Mouse (Mus musculus) spleen, adult 18-20 months (tissue): ENCODE results near the gene Ift88.
A peak's percentile ranks its signal among the peaks of the same experiment; 100 is the strongest.

Experiments used
- DNase-seq, 2 experiments: peaks; one replicate each; pipeline ENCODE4 v3.0.0; 2022; ENCODE audit warnings: mixed read lengths in 2 of 2

The Ift88 gene

DNA sequence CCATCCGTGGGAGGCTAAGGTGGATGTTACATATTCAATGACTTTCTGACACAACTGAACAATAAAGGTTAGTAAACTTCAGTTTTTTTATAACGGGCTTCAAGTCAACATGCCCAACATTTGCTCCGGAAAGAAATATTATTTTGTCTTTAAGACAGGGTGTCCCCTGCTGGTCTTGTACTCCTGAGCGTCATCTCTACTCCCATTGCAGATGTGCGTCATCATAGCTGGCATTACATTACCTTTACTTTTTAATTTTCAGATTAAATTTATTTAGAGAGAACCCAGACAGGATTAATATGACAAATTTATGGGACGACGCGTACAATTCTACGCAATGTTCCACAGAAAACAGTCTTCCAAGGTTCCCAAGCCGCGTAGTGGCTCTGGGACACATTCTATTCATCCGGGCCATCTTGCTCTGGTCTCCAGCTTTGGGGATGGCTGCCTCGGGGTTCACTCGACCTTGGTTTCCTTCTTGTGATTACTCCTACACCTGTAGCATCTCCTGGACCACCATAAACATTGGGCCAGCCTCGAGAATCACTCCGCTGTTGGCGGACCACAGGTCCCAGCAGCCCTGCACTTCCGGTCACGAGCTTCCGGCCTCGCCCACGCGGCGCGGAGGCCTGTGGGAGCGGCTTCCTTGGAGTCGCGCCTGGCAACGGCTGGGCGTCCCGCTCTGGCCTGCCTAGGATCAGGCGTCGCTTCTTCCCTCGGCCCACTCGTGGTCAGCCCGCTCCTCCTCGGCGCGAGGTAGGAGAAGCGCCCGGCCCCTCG lies at the start of gene Ift88:
Gene Ift88, plus strand, starts transcription at position 631 of the 780 bp plus-strand sequence.
- peak; percentile 75 to 85 for DNase-seq

DNA sequence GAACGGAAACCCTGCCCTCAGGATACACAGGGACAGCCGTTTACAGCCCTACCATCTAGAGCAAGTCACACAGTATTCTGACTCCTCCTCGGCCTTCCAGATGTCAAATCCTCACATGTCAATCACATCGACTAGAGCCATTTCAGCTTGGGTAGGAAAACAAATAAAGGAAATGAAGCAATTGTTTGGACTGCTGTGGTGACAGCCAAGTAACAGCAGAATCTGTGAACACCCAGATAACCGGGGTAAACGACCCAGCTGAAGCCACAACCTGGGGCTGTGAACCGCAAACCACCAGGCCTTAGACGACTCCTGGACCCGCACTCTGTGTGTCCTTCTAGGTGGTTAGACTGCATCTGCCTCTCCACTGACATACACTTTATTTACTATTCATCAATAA lies 48.7 kb upstream of the Ift88 start:
- DNase-seq: no peak

DNA sequence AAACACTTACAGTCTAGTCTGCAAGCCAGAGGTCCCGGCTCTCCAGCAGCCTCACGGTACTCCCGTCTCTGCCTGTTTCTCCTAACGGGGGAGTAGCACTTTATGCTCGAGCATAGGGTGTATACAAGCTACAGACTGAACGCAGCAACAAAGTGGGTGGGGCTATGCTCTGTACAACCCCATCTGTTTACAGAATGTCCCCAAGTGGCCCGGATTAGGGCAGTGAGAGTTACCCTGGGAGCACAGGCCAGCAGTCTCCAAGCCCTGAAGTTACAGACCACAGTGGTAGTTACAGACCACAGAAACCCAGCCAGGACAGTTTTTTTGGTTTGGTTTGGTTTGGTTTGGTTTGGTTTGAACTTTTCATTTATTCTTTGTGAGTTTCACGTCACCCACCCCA lies 47.8 kb upstream of the Ift88 start:
- DNase-seq: no peak

DNA sequence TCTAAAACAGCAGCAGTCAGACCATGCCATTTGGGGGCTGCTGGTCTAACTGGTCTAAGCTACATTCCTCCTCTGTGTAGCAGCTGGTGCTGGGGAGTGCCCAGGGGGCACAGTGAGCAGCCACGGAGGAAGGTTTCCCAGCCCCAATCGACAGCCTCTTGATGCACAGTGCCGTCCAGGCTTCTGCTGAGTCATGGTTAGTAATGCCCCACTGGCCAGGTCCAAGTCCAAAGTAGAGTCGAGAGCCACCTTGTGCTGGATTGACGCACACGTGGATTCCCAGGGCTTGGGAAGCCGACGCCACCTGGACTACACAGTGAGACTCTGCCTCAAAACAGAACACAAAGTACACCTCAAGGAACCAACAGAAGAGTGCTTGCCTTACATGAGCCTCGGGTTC lies 46.9 kb upstream of the Ift88 start:
- no peak for DNase-seq

DNA sequence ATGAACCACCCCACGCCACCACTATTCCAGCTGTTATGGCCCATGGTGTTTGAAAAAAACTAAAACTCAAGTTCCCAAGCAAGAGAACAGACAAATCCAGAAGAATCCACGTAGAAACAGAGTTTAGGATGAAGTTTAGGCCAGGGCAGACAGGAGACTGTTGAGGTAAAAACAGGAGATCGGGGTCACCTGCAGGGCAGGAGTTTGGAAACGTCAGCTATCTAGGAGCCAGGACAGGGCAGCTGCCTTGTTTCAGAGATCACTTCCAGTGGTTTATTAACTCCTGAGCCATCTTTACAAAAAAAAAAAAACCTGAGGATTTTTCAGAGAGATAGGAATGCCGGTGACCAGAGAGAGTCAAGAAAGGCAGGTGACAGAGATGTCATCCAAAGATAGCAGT lies 46.3 kb upstream of the Ift88 start:
- no peak for DNase-seq

DNA sequence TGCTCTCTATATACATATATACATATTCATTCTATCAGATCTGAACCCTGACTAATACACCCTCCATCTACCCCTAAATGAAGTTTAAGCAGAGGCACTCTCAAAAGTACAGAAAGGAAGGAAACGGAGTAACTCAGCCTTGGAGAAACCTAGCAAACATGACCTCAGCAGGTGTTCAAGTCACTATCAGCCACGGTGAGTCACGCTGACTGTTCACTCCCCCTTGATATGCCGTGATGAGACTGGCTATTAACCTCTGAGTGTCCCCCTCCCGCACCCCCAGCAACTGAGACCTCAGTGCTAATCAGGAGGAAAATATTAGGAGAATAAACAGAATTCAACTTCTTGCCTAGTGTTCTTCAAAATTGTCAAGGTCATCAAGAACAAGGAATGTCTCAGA lies 38.2 kb upstream of the Ift88 start:
- DNase-seq: no peak

DNA sequence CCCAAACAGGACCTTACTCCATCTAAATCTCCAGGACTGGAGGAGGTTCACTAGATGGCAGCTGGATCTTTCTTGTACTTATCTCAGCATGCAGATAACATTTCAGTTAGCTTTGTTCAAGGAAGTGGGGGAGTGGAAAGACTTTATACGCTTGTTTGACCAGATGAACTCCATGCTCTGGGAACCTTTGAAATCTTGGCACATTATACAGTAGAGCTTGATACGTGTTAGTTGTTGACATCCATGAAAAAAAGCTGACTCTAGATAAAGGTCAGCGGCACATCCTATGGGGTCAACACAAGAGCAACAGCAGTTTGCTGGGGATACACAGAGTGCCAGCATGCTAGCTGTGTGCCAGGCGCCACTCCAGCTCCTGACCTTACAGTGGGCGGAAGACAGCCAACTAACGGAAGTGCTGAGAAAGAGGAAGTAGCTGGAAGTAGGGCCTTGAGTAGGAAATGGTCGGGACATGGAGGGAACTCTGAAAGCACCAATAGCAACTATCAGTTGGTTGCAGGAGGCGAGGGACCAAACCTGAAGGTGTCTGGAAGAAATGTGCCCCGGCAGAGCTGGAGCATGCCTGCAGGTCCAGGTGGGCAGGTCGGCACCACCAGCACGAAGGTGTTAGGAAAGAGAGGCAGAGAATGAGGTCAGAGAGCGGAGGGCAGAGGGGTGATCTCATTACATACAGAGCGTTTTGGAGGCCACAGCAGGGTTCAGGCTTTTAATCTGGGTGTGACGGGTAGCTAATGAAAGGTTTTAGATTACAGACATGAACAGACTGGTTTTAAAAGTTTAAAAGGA lies 36.9 kb upstream of the Ift88 start:
- no peak for DNase-seq

DNA sequence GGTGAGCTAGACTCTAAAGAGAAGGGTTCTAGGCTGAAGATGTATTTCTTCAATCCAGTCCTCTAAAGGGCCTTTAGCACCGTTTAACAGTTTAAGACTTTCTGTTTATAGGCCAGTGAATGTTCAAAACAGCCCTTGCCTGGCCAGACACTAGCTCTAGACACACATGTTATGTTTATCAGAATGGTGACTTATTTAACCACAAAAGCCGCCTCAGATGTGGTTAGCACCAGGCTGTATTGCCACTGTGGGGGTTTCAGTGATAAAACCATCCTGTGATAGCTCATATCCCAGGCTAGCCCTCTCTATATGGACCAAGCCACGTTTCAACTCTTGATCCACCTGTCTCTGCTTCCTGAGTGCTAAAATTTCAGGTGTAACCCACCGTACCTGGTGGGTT lies 32.2 kb upstream of the Ift88 start:
- no peak for DNase-seq

DNA sequence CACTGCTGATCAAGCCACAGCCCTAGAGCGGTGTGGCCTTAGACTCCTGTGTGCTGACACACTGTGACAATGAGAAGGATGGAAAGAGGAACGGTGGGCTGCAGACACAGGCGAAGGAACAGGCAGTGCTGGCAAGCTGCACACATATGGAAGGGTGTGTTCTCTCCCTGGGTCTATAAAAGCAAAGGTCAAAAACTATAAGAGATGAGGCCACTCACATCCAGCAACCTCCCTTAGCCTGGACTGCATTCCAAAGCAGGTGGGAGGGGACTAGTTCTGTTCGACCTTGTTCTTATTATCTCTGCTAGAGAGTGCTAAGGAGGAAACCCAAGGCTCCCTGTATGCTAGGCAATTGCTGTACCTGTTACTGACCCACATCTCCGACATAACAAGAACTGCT lies 31.6 kb upstream of the Ift88 start:
- DNase-seq: no peak

DNA sequence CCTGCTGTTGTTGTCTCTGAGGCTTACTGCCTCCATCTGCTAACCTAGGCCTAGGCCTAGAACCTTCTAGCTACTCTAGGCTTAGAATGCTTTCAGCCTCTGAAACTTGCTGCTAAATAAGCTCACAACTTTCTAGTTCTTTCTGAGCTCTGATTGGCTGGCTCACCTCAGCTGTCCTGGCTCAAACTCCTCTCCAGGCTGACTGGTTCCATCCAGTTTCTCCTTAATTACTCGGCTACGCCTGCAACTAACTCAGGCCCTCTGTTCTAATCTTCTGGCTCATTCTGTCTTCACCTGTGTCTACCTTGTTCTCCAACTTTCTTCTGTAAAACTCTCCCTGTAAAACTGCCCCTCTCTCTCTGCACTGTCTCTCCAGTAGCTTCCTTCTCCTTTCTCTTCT lies 28.4 kb upstream of the Ift88 start:
- DNase-seq: no peak

DNA sequence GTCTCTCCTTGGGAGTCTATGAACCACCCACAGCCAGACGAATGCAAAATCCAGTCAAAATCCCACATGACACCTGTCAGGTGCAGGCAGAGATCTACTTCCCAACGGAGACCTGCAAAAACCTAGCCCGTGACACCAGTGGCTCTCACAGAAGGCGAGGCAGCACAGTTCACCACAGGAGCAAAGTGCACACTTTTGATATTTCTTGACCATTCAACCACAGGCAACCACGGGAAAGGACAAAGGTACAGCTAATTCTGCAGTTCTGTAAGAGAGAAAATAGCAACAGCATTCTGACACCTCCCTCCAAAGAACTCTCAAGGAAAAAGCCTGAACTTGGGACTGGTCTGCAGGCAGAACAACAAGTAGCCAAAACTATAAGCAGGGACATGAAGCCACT lies 26.6 kb upstream of the Ift88 start:
- DNase-seq: no peak

DNA sequence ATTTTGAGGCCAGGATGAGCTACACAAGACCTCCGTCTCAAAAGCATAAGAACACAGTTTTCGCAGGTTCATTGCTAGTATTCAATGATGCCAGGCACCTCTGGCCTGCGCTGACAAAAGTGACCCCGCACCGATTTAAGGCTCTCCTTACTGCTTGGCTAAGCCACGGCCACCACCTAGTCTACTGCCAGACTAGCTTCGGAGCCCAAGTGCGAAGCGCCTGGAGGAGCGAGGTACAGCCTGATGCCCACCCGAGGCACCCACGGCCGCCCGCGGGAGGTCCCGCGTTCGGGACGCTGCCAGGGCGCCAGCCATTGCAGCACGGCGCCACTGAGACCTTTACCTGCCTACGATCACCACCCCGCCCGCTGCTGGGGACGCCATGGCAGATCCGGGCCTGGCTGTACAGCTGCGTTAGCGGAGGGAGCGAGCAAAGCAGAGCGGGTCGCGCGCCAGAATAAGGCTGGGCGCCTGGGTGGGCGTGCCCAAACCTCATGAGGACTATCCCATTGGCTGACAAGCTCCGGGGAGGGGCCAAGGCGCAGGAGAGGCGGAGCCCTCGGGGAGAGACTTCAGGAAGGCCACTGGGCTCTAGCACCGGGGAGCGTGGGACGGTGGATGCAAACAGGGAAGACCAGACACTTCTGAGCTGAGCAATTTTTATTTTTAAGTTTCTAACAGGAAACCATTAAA lies 25.7 kb upstream of the Ift88 start, which contains the start of gene Cryl1:
Gene Cryl1, minus strand, starts transcription at position 465 of the 693 bp plus-strand sequence.
- DNase-seq: peak; percentile 95 to 97

DNA sequence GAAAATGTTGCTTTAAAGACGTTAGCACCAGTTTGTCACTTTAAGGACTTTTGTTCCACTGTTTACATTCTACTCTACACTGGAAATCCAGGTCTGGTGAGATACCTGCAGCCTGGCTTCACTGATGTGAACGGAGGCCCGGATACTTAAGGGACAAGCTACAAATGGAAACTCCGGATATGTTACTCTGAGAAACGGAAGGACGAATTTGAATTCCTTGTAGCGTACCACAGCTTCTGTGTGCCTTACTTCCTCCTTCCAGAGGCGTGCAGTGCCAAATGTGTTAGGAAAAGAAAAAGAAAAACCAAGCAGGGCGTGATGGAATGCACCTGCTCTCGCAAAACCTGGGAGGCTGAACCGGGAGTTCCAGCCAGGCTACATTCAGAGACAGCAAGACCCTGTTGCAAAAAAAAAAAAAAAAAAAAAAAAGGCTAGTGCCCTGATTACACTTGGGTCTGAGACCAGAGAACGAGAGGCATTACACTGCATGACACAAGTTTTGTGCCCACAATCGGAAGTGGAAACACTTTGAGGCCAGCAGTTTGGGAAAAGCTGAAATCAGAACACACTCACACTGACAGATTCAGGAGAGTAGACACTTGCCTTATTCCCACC lies 24.9 kb upstream of the Ift88 start:
- DNase-seq: no peak

DNA sequence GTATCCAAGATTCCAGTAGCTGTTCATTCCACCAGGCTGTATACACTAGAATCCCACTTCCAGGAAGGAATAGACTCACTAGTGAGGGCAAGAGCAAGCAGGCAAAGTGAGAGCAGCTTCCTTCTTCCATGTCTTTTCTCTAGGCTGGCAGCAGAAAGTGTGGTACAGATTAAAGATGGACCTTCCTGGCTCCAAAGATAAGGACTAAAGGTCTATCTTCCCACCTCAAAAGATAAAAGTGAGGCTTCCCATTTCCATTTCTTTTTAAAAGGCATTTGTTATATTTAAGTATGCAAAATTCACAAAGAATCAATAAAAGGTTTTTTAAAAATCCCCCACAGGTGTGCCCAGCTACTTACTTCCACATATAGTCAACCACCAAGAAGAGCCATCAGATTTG lies 21.0 kb upstream of the Ift88 start:
- DNase-seq: no peak

DNA sequence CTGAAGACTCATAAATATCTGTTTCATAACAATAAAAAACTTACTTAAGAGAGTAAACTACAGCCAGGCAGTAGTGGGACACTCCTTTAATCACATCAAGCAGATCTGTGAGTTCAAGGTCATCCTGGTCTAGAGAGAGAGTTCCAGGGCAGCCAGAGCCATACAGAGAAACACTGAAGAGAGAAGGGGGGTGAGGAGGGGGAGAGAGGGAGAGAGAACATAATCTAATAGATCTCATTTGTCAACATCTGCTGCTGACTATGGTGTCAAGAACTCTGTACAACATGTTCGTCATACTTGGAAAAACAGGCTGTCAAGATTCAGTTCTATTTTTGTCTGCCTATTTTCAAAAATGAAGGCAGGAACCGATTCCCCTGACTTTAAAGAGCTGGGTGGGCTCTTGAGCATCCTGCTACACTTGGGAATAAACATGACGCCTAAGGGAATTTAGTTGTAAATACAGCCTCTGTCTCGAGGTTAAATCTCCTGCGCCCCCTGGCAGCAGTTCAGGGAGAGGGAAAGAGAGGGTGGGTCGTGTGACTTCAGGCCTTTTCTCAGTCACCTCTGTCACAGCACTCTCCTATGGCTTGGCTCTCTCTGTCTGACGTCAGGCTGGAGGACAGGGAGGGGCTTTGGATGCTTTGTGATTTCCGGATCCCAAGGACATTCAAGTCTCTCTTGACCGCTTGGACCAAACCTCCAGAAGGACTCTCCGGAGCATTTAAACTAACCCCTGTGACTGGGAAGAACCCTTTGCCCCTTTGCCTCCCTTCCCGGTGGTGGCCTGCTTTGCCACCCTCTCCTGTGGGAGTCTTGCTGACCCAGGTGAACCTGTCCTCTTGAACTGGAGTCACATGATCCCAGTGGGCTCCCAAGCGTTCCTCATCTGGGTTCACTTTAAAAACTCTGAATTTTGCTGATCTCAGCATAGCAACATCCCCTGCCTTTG lies 16.5 kb upstream of the Ift88 start:
- peak; percentile 13 to 43 for DNase-seq

DNA sequence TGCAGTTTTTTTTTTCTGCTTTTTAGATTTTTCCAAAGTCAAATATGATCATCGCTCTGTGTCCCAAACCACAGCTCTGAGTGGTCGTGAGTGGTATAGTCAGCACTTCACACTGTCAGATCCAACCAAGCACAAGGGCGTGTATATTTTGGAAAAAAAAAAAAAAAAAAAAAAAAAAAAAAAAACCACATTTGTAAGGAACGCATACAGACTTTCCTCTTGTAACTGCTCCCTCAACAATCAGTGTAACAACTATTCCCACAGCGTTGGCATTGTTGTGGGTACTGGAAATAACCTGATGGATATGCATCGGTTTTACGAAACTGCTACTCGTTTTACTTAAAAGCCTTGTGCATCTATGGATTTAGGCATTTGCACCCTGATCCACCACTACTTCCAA lies 15.8 kb upstream of the Ift88 start:
- DNase-seq: no peak

DNA sequence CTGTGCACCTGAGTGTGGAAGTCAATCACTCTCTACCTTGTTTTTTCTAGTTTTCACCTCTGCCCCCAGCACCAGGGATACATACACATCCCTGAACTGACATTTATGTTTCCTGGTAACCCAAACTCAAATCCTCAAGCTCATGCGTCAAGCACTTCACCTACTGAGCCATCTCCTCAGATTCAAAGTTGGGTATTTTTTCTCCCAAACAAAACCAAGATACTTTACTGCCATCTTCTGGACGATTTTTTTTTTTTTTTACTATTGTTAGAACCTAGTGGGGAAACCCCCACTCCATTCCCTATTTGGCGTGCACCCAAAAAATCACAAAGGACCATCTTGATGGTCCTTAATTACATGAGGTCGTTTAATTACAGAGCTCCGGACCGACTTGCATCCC lies 14.8 kb upstream of the Ift88 start:
- DNase-seq: no peak

DNA sequence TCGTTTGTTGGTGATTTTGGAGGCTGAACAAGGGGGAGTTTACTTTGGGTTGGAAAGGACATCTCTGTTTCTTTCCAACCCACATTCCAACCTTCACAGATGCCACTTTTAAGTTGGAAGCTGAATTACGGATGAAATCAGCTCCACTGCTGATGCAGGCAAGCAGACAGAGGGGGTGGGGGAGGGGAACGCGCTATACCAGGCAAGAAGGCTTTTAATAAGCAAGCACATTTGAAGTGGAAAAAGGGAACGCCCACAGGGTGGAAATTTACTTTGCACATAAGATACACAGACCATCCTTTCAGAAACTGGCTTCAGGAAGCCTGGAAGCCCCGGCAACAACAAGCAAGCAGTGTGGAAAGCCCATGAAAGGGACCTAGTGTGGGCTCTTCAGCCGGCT lies 11.7 kb upstream of the Ift88 start:
- DNase-seq: no peak

DNA sequence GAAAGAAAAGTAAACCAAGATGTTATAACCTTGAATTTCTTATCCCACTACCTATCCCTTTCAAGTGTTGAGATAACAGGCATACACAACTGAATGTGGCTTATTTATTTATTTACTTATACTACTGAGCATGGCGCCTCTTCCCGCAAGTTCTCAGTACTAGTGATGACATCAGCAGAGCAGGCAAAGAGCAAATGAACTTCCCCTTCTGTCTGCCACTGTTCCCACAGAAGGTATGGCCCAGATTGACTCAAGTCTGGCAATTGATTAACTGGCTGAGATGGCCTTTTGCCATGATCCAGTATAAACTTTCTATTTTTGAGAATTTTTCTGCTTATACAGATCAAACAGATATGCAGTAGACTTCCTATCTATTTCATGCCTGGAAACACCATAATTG lies 6.7 kb upstream of the Ift88 start:
- no peak for DNase-seq

DNA sequence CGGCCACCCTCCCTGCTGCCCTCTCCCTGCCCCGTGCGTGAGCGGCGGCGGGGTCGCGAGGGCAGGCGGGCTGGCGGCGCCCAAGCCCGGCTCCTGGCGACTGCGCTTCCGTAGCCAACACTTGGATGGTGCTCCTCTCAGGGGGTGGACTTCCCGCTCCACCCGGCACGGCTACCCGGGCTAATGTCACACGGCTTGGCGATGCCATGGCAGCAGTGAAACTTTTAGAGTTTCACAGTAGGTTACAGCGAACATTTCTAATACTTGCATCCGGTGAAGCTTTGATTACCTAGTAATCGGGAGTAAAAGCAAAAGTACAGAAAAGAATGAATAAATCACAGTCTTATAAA lies 325 bp downstream of the Ift88 start:
- DNase-seq: no peak

DNA sequence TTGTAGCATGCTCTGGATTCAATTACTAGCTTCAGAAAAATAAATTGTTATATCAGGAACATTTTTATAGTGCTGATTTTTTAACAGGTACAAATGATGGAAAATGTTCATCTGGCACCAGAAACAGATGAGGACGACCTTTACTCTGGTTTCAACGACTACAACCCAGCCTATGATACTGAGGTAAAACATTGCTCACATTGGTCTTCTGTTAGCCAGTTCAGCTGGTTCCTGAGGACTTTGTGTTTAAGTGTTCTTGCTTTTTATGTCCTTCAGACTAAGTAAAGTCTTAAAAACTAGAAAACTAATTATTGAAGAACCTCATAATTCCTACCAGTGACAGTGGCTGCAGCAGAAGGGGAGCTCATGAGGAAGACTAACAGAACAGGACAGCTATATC lies 6.6 kb downstream of the Ift88 start:
- no peak for DNase-seq

DNA sequence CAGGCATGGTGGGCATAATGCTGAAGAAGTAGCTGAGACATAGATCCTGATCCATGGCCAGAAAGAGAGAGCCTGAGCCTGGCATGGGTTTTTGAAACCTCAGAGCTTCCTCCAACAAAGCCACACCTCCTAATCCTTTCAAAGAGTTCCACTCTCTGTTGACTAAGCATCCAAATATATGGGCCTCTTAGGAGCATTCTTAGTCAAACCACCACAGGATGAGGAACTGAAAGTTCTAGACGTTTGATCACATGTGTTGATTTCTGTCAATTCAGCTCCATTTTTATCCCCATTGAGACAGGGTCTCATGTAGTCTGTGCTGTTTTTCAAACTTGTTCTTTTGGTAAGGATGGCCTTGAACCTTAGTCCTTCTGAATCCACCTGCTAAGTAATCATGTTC lies 28.7 kb downstream of the Ift88 start:
- no peak for DNase-seq
